Mouse (Mus musculus): Measurements from ENCODE around the gene Reps1.

GRCm38 (mm10) chr10:18011761-18012160 lies 43.9 kb upstream of the Reps1 start:
- TF ChIP-seq GATA1 (IDR thresholded peaks at IDR 0.05; ENCODE audit: borderline replicate concordance, low read length), result no peak
- TF ChIP-seq FLI1 (IDR thresholded peaks at IDR 0.05; ENCODE audit: low read length), result no peak
